Mouse (Mus musculus) testis, postnatal 14 days (tissue): ENCODE data around the gene Boll.

ENCODE experiments used
- DNase-seq: peaks from one replicate; pipeline ENCODE4 v3.0.0; 2021; ENCODE audit warnings: low spot score

Boll gene

DNA sequence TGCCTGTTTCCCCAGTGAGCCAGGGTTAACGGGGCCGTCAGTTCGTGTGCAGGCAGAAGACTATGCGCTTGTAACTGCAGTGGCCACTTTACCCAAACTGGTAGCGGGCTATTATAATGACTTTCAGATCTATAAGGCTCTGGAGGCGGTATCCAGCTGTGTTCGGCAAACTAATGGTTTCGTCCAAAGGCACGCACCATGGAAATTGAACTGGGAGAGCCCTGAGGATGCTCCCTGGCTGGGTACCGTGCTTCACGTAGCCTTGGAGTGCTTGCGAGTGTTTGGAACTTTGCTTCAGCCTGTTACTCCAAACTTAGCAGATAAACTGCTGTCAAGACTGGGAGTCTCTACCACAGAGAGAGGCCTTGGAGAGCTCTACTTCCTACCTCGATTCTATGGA is 124.8 kb downstream of the Boll start:
- no peak for DNase-seq

DNA sequence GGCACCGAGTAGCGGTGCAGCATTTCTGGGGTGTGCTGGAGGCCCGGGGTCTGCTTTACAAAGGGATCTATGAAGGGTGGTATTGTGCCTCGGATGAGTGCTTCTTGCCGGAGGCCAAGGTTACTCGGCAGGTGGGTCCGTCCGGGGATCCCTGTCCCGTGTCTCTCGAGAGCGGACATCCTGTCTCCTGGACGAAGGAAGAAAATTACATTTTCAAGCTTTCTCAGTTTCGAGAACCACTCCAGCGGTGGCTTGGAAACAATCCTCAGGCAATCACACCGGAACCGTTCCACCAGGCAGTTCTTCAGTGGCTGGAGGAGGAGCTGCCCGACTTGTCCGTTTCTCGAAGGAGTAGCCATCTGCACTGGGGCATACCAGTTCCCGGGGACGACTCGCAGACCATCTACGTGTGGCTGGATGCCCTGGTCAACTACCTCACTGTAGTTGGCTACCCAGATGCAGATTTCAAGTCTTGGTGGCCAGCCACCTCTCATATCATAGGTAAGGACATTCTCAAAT is 125.6 kb downstream of the Boll start:
- peak; percentile 36 for DNase-seq

DNA sequence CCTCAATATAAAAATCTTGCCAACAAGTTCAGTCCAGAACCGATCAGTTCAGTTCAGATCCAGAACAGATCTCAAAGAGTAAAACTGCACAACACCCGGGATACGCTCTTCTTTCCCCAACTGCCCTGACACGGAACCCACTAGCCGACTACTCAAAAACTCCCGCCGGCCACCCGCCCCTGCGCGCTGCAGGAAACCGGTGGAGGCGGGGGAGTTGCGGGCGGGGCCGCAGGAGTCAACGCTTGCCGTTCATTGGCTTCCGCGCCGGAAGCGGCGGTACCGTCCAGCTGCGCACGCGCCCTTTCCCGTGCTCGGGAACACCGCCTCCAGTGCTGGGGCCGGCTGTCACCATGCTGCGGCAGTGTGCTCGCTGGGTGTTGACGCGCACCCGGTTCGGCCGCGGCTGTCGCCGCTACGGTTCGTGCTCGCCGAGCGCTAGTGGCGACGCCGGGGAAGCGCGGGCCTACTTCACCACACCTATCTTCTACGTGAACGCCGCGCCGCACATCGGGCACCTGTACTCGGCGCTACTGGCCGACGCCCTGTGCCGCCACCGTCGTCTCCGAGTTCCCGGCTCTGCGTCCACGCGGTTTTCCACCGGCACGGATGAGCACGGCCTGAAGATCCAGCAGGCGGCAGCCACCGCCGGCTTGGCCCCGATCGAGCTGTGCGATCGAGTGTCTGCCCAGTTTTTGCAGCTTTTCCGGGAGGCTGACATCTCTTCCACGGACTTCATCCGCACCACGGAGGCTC is 126.2 kb downstream of the Boll start, which contains the start of gene Mars2:
Mars2 (plus strand) TSS at position 288 of the 753 bp plus-strand sequence.
- DNase-seq: peak; percentile 95

DNA sequence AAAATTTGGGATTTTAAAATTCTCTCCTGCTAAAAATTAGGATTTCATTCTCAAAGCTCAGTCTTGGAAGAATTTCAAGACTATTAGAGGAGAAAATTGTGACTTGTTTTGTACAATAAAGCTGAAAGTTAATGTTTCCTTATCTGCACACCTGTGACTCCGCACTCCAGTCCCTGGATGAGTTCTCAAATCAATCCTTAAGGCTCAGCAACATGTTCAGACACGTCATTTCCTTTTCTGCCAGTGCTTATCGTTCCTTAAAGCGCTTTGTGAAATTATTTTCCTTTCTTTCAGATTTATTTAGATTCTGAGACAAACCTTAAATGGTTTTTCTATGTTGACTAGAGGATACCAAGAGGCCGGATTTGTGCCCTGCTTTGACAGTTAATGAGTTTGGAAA is 126.8 kb downstream of the Boll start:
- DNase-seq: no peak

DNA sequence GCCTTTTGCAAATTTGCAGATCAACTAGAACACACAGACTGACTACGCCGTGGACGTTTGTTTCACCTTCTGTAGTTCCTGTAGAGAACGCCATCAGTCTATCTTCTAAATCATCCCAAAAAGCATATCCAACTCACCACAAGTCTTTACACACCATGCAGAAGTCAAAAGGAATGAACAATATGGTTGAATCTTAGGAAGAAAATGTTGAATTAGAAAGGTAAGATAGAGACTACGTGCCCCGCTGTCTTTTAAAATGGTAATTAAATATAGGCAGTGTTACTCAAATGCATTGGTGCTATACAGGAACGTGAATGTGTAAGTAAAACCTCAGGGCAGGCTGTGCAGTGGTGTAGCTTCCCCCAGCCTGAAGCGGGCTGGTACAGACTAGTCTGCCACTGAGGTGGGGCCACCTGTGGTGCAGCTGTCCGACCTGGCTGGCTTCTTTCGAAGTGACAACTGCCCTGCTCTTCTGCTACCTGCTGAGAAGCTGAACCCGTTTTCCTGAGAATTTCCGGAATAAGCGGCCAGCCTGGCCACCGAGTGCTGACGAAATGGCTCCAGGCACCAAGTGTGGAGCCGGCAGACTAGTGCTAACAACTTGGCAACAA is 128.3 kb downstream of the Boll start:
- no peak for DNase-seq

DNA sequence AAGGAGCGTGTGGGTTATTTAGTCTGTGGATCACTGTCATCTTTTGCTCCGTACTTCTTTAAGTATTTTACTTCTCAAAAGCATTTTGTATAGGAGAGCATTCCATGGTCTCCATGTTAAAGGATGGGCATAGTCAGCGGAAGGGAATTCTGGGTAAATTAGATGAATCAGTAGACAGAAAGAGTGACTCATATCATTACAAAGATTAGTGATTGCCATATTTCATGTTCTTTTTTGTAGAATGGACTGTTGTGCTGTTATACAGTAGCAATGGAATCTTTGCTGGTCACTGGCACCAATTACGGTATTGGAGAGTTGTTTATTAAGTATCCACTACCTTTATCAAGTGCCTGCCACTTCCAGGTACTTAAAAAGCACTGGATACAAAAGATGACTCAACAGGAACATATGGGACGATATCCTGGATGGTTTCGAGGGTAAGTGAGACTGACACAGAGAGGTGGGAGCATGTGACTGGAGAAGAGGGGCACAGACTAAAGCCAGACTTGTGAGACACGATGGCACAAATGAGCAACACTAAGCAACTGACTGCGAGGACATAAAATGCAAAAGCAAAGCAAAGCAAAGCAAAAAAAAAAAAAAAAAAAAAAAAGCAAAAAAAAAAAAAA is 134.9 kb downstream of the Boll start:
- no peak for DNase-seq

DNA sequence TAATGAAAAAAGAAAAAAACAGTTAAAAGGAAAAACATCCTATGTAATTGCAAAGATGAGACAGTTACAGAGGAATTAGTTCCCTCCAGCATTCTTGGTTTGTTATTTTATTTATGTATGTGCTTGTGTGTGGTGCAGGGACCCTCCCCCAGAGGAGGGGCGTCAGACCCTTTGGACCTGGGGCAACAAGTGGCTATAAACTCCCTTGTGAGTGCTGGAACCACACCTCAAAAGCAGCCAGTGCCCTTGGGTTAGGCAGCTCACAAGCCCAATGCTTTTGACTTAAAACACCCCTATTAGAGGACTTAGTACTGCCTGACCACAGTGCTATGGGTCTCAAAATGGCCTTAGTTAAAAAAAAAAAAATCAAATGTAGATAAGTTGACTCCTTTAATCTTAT is 135.9 kb downstream of the Boll start:
- no peak for DNase-seq

DNA sequence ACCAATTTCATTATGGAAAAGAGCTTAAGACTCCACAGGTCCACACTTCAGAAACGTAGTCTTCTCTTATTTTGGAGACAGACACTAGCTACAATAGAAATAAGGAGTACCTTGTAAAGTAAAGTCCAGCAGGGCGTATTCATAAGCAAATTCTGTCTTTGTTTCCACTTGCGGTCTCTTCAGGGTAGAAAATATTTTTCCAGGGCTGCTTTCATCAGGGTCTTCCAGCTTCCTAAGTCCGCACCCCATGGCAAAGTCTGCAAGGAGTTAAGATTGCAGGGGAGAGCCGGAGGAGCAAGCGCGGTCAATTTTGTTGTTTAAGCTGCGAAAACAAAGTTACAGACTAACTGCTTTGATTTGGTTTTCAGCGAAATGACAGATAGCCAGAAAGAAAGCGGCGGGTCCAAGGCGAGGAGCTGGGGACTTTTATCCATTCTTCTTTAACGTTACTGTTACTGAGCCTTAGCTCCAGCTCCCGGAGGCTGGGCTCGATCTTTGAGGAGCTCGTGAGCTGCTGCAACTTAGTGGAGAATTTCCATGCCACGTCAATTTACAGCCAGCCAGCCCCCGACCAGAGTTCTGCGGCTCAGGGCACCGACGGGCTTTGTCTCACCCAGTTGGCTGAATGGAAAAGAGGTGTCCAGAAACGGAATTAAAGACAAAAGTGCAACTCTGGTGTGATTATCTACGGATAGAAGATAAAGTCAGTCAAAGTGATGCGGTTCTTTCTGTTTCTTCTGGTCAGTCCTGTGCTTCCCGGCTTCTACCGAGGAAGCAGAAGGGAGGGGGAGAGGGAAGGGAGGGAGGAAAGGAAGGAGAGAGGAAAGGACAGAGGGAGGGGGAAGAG is 137.0 kb downstream of the Boll start, which contains the start of gene Rftn2:
Rftn2 (minus strand) TSS at position 772 of the 847 bp plus-strand sequence.
- DNase-seq: peak; percentile 48

DNA sequence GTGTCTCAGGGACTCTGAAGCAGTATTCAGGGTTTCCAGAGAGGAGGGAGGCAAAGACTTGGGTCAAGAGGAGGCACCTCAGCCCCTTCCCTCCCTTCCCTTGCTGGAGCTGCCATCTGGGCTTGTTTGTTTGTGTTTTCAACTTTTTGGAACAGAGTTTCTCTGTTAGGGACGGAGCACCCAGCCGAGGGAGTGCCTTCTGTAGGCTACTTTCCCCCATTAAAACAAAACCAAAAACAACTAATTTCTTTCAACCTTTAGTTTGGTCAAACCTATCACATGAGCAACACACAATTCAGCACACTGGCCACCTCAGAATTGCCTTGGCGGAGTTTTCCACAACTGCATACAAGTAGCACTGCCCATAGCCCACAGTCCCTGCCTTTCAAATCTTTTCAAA is 137.9 kb downstream of the Boll start:
- no peak for DNase-seq

DNA sequence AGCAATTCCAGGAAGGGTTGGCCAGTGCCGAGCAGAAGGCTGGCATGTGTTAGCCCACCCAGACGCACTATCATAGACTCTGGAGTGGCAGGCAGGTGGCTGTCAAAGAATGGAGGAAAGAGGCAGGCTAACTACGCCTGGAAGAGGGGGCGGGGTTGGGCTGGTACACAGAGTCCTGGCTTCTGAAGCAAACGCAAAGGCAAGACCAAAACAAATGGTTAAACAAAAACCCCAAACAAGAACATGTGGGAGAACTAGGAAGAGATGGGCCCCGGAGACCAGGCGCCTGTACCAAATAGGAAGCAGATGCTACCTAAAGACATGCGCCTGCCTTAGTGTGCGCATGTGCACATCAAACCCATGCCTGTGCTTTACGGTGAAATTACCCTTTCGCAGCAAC is 139.2 kb downstream of the Boll start:
- DNase-seq: no peak

DNA sequence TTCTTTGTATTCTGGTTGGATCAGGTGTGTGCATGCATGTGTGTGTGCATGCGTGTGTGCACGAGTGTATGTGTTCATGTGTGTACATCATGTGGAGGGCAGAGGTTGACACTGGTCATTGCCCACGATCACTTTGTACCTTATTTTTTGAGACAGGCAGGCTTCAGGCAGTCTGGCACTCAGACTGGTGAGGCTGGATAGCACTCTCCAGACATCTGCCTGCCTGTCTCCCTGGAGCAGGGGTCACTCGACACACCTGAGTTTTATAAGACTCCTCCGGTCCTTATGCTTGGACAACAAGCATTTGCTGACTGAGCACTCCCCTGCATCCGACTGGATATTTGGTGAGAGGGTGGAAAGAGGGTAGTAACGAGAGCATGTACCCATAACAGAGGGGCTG is 140.2 kb downstream of the Boll start:
- DNase-seq: no peak

DNA sequence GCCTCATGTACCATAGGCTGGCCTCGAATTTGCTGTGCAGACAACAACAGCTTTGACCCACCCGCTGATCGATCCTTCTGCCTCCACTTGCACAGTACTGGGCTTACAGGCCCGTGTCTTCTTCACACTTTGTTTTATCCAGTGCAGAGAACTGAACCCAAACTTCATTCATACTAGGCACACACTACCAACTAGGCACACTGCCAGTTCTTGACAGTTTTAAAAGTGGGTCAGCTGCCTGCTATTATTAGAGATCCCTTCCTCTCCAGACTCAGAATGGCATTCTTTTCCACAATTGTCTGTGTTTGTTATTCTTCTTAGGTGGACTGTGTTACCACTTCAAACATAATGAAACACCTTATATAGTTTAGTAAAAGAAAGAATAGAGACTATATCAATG is 141.9 kb downstream of the Boll start:
- no peak for DNase-seq

DNA sequence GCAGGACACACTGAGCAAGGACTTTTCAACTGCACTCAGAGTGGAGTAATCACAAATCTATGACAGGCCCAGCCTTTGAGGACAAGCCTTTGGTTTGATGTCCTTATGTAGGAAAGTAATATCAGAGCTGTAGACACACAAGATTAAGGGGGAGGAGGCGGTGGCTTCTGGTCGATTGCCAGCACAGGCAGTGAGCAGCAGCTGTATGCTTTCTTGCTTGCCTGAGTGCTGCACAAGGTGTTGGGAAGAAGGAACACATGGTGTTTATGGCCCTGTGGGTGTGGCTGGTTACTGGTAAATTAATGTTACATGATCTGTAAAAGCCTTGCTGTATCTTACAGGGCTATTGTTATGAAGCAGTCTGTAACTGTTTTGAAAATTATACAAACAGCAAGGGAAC is 146.1 kb downstream of the Boll start:
- no peak for DNase-seq

DNA sequence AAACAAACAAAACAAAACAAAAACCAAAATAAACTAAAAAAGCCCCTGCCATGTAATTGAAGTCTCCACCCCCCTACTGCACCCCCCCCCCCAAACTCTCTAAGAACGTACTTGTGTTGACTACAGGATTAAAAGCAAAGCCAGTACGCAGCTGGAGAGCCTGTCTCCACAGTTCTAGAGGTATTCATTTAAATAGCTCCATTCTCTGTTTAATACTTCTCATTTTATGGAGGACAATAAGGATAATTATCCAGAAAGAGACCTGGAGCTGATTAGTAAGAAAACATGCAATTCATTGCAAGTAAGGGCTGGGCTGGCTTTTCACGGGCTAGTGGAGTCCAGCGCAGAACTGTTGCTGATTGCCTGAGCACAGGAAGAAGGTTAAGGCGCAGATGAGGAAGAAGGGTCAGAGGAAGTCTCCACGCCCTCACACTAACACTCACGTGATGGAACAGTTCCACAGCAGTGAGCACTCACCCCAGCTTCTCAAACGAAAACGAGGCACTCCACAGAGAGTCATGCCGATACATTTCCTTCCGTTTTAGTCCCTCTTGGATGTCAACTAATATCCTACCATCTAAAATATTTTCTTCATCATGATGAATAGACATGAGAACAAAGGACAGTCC is 148.0 kb downstream of the Boll start:
- no peak for DNase-seq

DNA sequence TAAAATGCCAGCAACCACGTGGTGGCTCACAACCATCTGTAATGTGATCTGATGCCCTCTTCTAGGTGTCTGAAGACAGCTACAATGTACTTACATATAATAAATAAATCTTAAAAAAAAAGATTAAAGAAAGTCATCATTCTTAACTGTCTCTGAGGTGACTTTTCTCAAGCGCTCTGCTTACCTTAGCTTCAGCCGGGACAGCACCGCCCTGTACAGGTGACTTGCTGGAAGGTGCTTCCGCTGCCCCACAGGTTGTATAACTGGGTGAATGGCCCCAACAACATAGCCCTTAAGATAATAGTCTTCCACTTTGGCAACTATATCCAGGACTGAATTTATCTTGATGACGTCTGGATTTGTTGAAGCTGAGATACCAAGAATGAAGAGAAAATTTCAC is 149.3 kb downstream of the Boll start:
- no peak for DNase-seq

DNA sequence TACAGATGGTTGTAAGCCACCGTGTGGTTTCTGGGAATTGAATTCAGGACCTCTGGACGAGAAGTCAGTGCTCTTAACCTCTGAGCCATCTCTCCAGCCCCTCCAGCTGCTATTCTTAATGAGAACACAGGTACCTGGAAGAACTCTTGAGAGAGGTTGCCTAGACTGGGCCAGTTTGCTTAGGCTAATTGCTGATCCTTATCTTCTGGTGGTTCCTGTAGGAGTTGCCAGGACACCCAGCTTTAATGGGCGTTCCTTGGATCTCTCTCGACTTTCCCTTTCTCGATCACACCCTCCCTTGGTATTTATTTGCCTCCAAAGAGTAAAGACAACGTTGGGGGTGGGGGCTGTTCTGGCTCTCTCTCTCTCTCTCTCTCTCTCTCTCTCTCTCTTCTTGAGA is 149.8 kb downstream of the Boll start:
- no peak for DNase-seq

DNA sequence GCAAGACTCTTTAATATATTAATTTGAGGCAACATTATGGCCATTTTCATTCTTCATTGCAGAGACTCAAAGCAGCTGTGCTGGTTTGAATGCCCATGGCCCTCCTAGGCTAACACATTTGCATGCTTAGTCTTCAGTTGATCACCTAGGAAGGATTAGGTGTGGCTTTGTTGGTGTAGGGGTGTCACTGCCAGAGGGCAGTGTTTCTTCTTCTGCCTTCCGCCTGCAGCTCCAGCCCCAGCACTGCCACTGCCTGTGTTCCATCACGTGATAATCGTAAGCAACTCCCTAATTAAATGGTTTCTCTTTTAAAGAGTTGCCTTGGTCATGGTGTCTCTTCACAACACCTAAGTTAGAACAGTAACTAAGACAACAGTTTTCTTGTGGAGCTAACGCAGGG is 150.5 kb downstream of the Boll start:
- no peak for DNase-seq

DNA sequence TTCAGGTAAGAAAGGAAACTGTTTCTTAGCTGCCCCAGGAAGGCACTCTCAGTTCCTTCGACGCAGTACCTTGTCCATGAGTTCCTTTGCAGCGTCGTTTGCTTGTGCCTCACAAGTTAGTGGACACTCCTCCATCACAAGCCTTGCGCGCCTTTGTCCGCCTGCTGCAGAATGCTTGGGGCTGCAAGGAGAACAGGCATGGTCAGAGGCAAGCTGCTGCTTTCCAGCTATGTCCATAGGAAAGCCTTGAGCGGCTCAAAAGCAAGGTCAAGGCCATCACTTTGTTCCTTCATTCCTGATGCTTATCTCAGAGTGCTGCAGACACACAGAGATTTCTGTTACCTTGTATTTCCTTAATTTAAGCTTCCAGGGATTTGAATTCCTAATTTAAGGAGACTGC is 152.2 kb downstream of the Boll start:
- no peak for DNase-seq

DNA sequence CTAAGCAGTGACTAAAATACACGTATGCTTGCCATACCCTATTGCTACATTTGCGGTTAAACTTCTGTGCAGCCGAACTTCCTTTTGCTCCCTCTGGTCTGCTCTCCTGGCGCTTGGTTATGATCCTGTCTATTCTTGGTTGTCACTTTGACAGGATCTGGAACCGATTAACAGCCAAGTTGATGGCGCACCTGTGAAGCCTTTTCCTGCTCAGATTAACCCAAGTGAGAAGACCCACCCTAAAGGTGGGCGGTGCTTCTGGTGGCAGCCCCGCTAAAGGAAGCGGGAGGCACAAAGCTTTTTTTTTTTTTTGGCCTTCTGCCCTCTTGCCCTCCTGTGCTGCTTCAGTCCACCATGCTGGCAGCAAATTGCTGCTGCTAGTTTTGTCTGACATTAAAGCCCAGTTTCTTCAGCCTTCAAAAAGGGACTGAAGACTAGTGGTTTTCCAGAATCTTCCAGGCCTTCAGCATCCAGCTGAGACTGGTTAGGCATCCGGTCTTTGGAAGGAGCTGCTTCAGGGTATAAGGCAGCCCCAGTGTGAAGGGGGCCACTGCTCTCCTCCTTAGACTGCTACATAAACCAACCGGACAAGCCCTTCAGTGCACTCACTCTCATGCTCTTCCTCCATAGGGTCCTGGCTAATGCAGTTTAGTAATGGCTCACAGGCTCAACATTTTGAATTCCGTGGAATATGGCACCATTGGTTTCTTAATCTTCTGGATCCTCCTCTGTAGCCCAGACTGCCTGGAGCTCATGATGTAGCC is 152.9 kb downstream of the Boll start:
- no peak for DNase-seq

DNA sequence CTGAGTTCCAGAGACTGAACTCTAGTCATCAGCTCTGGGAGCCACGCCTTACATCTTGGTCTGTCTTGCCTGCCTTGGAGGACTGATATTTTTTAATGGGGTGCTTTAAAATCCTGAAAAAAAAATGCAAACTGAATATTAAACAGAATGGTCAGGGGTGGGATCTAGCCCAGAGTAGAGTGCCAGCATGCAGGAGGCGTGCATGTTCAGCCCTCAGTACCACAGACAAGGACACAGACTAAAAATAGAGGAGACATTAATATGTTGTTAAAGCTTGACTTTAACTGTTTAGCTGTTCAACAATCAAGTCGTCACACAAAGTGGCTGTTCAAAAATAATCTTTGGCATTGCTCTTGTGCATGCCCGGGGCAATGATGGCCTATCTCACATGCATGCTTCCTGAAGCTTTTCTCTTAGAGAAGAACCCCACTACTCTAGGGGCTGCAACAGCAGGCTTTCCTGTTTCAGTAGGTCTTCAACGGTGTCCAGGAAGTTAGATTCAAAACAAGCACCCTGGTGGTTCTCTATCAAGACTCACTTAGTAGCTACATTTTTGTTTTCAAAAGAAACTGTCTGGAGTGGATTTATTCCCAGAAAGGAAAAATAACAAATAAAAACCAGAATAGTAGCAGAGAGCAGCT is 154.6 kb downstream of the Boll start:
- no peak for DNase-seq
